Mouse (Mus musculus) olfactory bulb, adult 2 months (tissue): ENCODE data around the gene Eya4.

ENCODE experiments used
- CTCF ChIP-seq: fragments of 200-500 bp; IDR thresholded peaks from 2 replicates; pipeline ENCODE4 v1.5.1; 2012; ENCODE audit warnings: low read depth, mild to moderate bottlenecking, low read length, moderate library complexity; ENCODE audit not compliant: insufficient read depth
- POLR2A ChIP-seq: fragments of 200-500 bp; IDR thresholded peaks from 2 replicates; pipeline ENCODE4 v1.6.1; 2012; ENCODE audit warnings: mild to moderate bottlenecking, low read depth, low read length, moderate library complexity; ENCODE audit not compliant: insufficient read depth

- TF ChIP-seq CTCF (no peak), POLR2A (no peak)
Observed at GRCm38 (mm10) chr10:23230863-23231262, 119.7 kb downstream of the Eya4 start.
